Mouse (Mus musculus) liver, embryonic 14.5 days (tissue): ENCODE measurements around the gene Agrp.

ENCODE experiments used
- CTCF ChIP-seq: IDR thresholded peaks from 2 replicates; pipeline ENCODE4 v1.5.1; 2016; ENCODE audit warnings: antibody characterized with exemption, low read depth, control low read depth
- EP300 ChIP-seq: IDR thresholded peaks from 2 replicates; pipeline ENCODE4 v1.6.1; 2016; ENCODE audit warnings: antibody characterized with exemption, low read depth

DNA sequence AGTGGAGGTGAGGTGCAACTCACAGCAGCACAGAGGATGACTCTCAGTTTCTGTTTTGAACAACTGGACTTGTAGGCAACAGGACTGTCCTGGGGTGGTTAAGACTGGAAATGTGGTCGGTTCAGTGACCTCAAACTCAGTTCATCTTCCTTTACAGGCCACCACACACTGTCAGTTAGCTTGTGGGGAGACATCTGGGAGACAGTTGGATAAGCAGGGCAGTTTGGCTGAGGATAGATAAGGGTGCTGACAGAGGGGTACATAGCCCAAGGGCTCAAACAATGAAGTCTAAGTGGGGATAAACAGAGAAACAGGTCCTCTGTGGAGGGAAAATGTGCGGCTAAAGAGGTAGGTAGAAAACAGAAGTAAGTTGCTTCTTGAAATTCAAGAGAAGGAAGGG is 27.8 kb downstream of the Agrp start:
- TF ChIP-seq CTCF = no peak
- TF ChIP-seq EP300 = peak; percentile 96
